Mouse (Mus musculus) ovary, adult 2 months (tissue): Measurements from ENCODE around the gene Lca5l. TPM values are rescaled to one million over a fixed set of nuclear protein-coding genes. Genes with fewer than 3 reads are reported as not detected.

Experiments
- polyA plus RNA-seq: library from polyadenylated mRNA; depleted of rRNA; stranded (reverse); fragments of >200 nt; gene quantifications from 2 replicates; pipeline ENCODE4 v1.2.3, GENCODE M21; 2012; rRNA removed

Gene Lca5l
- 2.1 and 2.4 TPM in 2 replicates for polyA plus RNA-seq

GRCm38 (mm10) chr16:96191531-96192506 is at the start of gene Lca5l:
Gene Lca5l (minus strand): TSS chr16:96192271.

GRCm38 (mm10) chr16:96235366-96235970 is 43.4 kb upstream of the Lca5l start, which contains the start of gene B3galt5:
Gene B3galt5 (plus strand): TSS chr16:96235801.

GRCm38 (mm10) chr16:96199913-96200701 is 8.0 kb upstream of the Lca5l start, which contains the start of gene Sh3bgr:
Gene Sh3bgr (plus strand): TSS chr16:96200450.

GRCm38 (mm10) chr16:96145110-96145800 is 46.8 kb downstream of the Lca5l start, which contains the start of gene Wrb:
Gene Wrb (plus strand): TSS chr16:96145407.

GRCm38 (mm10) chr16:96127657-96128344 is 64.3 kb downstream of the Lca5l start, which contains the start of gene Hmgn1:
Gene Hmgn1 (minus strand): TSS chr16:96127729.

Other genes with a start within 250 kb of the Lca5l start
- 14.9 and 21.0 TPM in 2 replicates for gene Psmg1, start 201.3 kb downstream of the Lca5l start, polyA plus RNA-seq
- gene Brwd1, start 109.7 kb downstream of the Lca5l start, polyA plus RNA-seq = 43.5 and 64.7 TPM in 2 replicates
- 41.1 and 72.7 TPM in 2 replicates for gene Hmgn1, start 64.5 kb downstream of the Lca5l start, polyA plus RNA-seq
- 141 and 149 TPM in 2 replicates for gene Wrb, start 46.9 kb downstream of the Lca5l start, polyA plus RNA-seq
- 18.5 and 19.8 TPM in 2 replicates for gene Sh3bgr, start 8.2 kb upstream of the Lca5l start, polyA plus RNA-seq
- gene B3galt5, start 43.5 kb upstream of the Lca5l start, polyA plus RNA-seq = 2.3 and 2.6 TPM in 2 replicates